Mouse (Mus musculus): ENCODE results near the gene Mon1a. TPM values are rescaled to one million over a fixed set of nuclear protein-coding genes. Genes with fewer than 3 reads are reported as not detected.
A peak's percentile ranks its signal among the peaks of the same experiment; 100 is the strongest.

Gene Mon1a
- polyA plus RNA-seq, 1 experiment from 2014 or later = 18.9 TPM

- 85% methylated on average over 11 of the region's 11 CpGs for WGBS
- H3K27me3 ChIP-seq = no peaks in the 10 kb centered on the region
- no peaks in the 10 kb centered on the region for H3K9me3 ChIP-seq (replicated peaks)
- H3K4me3 ChIP-seq = no peak overlapping the region
- no peak overlapping the region for H3K27ac ChIP-seq
- H3K4me2 ChIP-seq = no peak overlapping the region
- H3K36me3 ChIP-seq (ENCODE audit: poor library complexity, severe bottlenecking) = no peaks in the 10 kb centered on the region
- no peak overlapping the region for H3K9ac ChIP-seq
- H3K4me1 ChIP-seq = peaks cover 23% of the 10 kb centered on the region
- ATAC-seq = no peak
Observed at GRCm38 (mm10) chr9:107934146-107934545, 46.2 kb downstream of the Mon1a start.

GRCm38 (mm10) chr9:107935374-107935773 lies 47.4 kb downstream of the Mon1a start, which contains the start of gene Camkv:
Gene Camkv (plus strand): TSS chr9:107935674.
- H3K4me1 ChIP-seq = peaks cover 23% of the 10 kb centered on the region
- H3K27ac ChIP-seq = no peak within 1 kb of the TSS
- peak within 1 kb of the TSS; percentile 54 for H3K4me3 ChIP-seq
- no peaks in the 10 kb centered on the region for H3K9me3 ChIP-seq (replicated peaks)
- H3K9ac ChIP-seq = peak within 1 kb of the TSS; percentile 68
- no peaks in the 10 kb centered on the region for H3K36me3 ChIP-seq (ENCODE audit: poor library complexity, severe bottlenecking)
- peak within 1 kb of the TSS; percentile 92 for H3K4me2 ChIP-seq
- ATAC-seq = no peak
- H3K27me3 ChIP-seq = no peaks in the 10 kb centered on the region
- WGBS = 5% methylated on average over 3 of the region's 3 CpGs

GRCm38 (mm10) chr9:107935790-107936214 lies 47.9 kb downstream of the Mon1a start:
- peak; percentile 59 for ATAC-seq
- Histone ChIP-seq H3K4me3 (peak overlapping the region; percentile 54), H3K9ac (peak overlapping the region; percentile 68), H3K4me2 (peak overlapping the region; percentile 92), H3K27ac (no peak overlapping the region), H3K36me3 (ENCODE audit: poor library complexity, severe bottlenecking) (no peaks in the 10 kb centered on the region), H3K27me3 (no peaks in the 10 kb centered on the region), H3K4me1 (peaks cover 23% of the 10 kb centered on the region), H3K9me3 (replicated peaks) (no peaks in the 10 kb centered on the region)
- WGBS = under 1% methylated on average over 40 of the region's 41 CpGs

- peak; percentile 65 for ATAC-seq
- no peak overlapping the region for H3K27ac ChIP-seq
- peak overlapping the region; percentile 92 for H3K4me2 ChIP-seq
- WGBS = under 1% methylated on average over 29 of the region's 29 CpGs
- H3K4me3 ChIP-seq = peak overlapping the region; percentile 54
- H3K4me1 ChIP-seq = peaks cover 23% of the 10 kb centered on the region
- peak overlapping the region; percentile 68 for H3K9ac ChIP-seq
- H3K27me3 ChIP-seq = no peaks in the 10 kb centered on the region
- H3K36me3 ChIP-seq (ENCODE audit: poor library complexity, severe bottlenecking) = no peaks in the 10 kb centered on the region
- H3K9me3 ChIP-seq (replicated peaks) = no peaks in the 10 kb centered on the region
Observed at GRCm38 (mm10) chr9:107936215-107936822, 48.4 kb downstream of the Mon1a start.

GRCm38 (mm10) chr9:107936831-107937230 lies 48.9 kb downstream of the Mon1a start:
- peak; percentile 25; the same call in 1 of the 2 replicates for ATAC-seq

GRCm38 (mm10) chr9:107947241-107948194 lies 59.6 kb downstream of the Mon1a start:
- Histone ChIP-seq H3K27ac (no peak overlapping the region), H3K9me3 (replicated peaks) (no peaks in the 10 kb centered on the region)
- 90% methylated on average over 31 of the region's 31 CpGs for WGBS

More at GRCm38 (mm10) chr9:107936831-107937230, 48.9 kb downstream of the Mon1a start:
- peaks cover 23% of the 10 kb centered on the region for H3K4me1 ChIP-seq
- no peaks in the 10 kb centered on the region for H3K27me3 ChIP-seq
- 5% methylated on average over 3 of the region's 3 CpGs for WGBS
- peak overlapping the region; percentile 68; the same call in 1 of the 2 replicates for H3K9ac ChIP-seq
- no peak overlapping the region for H3K27ac ChIP-seq
- H3K4me3 ChIP-seq = peak overlapping the region; percentile 54
- H3K9me3 ChIP-seq (replicated peaks) = no peaks in the 10 kb centered on the region
- no peaks in the 10 kb centered on the region for H3K36me3 ChIP-seq (ENCODE audit: poor library complexity, severe bottlenecking)
- H3K4me2 ChIP-seq = peak overlapping the region; percentile 92

GRCm38 (mm10) chr9:107949184-107949921 lies 61.4 kb downstream of the Mon1a start:
- no peaks in the 10 kb centered on the region for H3K36me3 ChIP-seq (ENCODE audit: poor library complexity, severe bottlenecking)
- H3K4me3 ChIP-seq = no peak overlapping the region
- peaks cover 13% of the 10 kb centered on the region for H3K4me1 ChIP-seq
- no peaks in the 10 kb centered on the region for H3K9me3 ChIP-seq (replicated peaks)
- no peak overlapping the region for H3K9ac ChIP-seq
- H3K27me3 ChIP-seq = no peaks in the 10 kb centered on the region
- 80% methylated on average over 13 of the region's 13 CpGs for WGBS
- H3K4me2 ChIP-seq = no peak overlapping the region
- no peak overlapping the region for H3K27ac ChIP-seq
- ATAC-seq = no peak

More at GRCm38 (mm10) chr9:107947241-107948194, 59.6 kb downstream of the Mon1a start:
- no peak overlapping the region for H3K9ac ChIP-seq
- no peaks in the 10 kb centered on the region for H3K36me3 ChIP-seq (ENCODE audit: poor library complexity, severe bottlenecking)
- no peak for ATAC-seq
- H3K4me2 ChIP-seq = no peak overlapping the region
- no peak overlapping the region for H3K4me3 ChIP-seq
- peaks cover 13% of the 10 kb centered on the region for H3K4me1 ChIP-seq
- H3K27me3 ChIP-seq = no peaks in the 10 kb centered on the region

- no peaks in the 10 kb centered on the region for H3K9me3 ChIP-seq (replicated peaks)
- H3K27ac ChIP-seq = peak within 1 kb of the TSS; percentile 79
- peak within 1 kb of the TSS; percentile 62 for H3K4me3 ChIP-seq
- H3K4me1 ChIP-seq = peaks cover 13% of the 10 kb centered on the region
- WGBS = 92% methylated on average over 10 of the region's 10 CpGs
- H3K9ac ChIP-seq = peak within 1 kb of the TSS; percentile 69
- peak within 1 kb of the TSS; percentile 87 for H3K4me2 ChIP-seq
- H3K27me3 ChIP-seq = no peaks in the 10 kb centered on the region
- no peak for ATAC-seq
- no peaks in the 10 kb centered on the region for H3K36me3 ChIP-seq (ENCODE audit: poor library complexity, severe bottlenecking)
Observed at GRCm38 (mm10) chr9:107949922-107950235, 61.9 kb downstream of the Mon1a start, which contains the start of gene Traip. Gene Traip (plus strand): TSS chr9:107950136.

- 14% methylated on average over 45 of the region's 45 CpGs for whole genome bisulfite sequencing
- Histone ChIP-seq H3K4me1 (peaks cover 13% of the 10 kb centered on the region), H3K36me3 (ENCODE audit: poor library complexity, severe bottlenecking) (peaks cover under 1% of the 10 kb centered on the region; the same call in 1 of the 2 replicates), H3K9ac (peak overlapping the region; percentile 69), H3K9me3 (replicated peaks) (no peaks in the 10 kb centered on the region), H3K4me3 (peak overlapping the region; percentile 62), H3K27me3 (no peaks in the 10 kb centered on the region), H3K27ac (peak overlapping the region; percentile 79), H3K4me2 (peak overlapping the region; percentile 87)
- peak; percentile 98 for ATAC-seq
Observed at GRCm38 (mm10) chr9:107950460-107951355, 62.8 kb downstream of the Mon1a start.

Measured in forebrain, embryonic 13.5 days (tissue).